Mouse (Mus musculus): Measurements from ENCODE around the gene Csrnp3.

- TF ChIP-seq CTCF (IDR thresholded peaks at IDR 0.05; ENCODE audit: low read depth) (no peak), EP300 (optimal IDR thresholded peaks at IDR 0.05) (no peak)
Observed at GRCm38 (mm10) chr2:65955804-65956203, 110.2 kb downstream of the Csrnp3 start.

All from stomach, postnatal 0 days (tissue).